Comparison of ENCODE assay signal across 17 mouse cellular contexts in the genomic region with DNA sequence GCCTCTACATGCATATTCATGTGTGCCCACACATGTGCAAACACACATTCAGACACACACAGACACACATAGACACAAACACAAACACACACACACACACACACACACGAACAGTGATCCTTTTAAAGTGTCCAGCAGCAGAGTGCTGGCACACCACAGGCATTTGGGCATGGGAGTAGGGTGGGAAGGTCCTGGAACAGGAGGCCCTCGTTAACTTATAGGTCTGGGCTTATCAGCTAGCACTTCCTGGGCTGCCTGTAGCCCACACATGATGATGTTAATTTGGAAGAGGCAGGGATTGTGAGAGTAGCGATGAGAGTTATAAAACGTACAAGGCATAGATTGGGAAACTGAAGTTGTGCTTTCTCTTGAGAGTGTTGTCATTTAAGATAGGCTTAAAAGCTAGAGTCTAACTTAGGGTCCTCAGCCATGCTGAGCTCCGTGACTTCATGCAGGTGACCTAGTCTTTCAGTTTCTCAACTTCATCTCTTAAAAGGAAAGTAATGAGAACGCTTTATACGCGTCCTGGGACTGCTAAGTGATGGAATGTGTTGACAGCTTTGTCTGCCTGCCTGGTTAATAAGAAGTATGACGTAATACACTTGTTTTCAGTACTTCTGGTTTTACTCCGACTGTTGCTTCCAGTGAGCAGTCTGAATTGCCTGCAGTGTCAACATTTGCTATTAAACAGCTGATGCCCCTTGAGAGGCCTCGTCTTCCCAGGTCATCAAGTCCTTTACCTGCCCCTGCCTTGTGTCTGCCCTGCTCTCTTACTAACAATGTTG. TPM values are rescaled to one million over a fixed set of nuclear protein-coding genes. Genes with fewer than 3 reads are reported as not detected.
A peak's percentile ranks its signal among the peaks of the same experiment; 100 is the strongest.
DNase-seq lines count a peak whose midpoint lies in the region; ATAC-seq and TF ChIP-seq lines count a peak whose summit lies in the region.
"Had no signal": no experiment of that assay in that cellular context is flagged by ENCODE, and none has a peak within 500 bp of the region (broad histone marks: within the 10 kb centered on the region; RNA-seq: fewer than 3 reads in every experiment).

No protein-coding gene starts in this region.

- H3K36me3 ChIP-seq in heart, embryonic 11.5 days (ENCODE audit: control insufficient read depth, insufficient read depth, low read length) = no peaks in the 10 kb centered on the region
- H3K36me3 ChIP-seq in heart, postnatal 0 days (replicated peaks; ENCODE audit: control insufficient read depth, insufficient read depth, low read length) = no peaks in the 10 kb centered on the region
- H3K36me3 ChIP-seq in hindbrain, embryonic 14.5 days (replicated peaks; ENCODE audit: control insufficient read depth, insufficient read depth) = no peaks in the 10 kb centered on the region
- no peaks in the 10 kb centered on the region for H3K36me3 ChIP-seq in kidney, adult 2 months (ENCODE audit: control insufficient read depth, insufficient read depth, low read length)

- H3K27ac ChIP-seq in heart, embryonic 11.5 days (ENCODE audit: low read depth, low read length) = peak overlapping the region; percentile 51
- H3K27ac ChIP-seq in bone marrow macrophage, adult 2 months (ENCODE audit: insufficient read depth, low read depth, low read length) = peak overlapping the region; percentile 87
- H3K27ac ChIP-seq in heart, postnatal 0 days (ENCODE audit: low read depth) = peak overlapping the region; percentile 60
- H3K27ac ChIP-seq in hindbrain, embryonic 14.5 days = no peak overlapping the region
- no peak overlapping the region for H3K27ac ChIP-seq in kidney, adult 2 months (ENCODE audit: insufficient read depth, low read depth, low read length)
- H3K27ac ChIP-seq: forebrain, embryonic 13.5 days; liver, embryonic 14.5 days had no signal

- no peaks in the 10 kb centered on the region for H3K27me3 ChIP-seq in heart, embryonic 11.5 days (ENCODE audit: control insufficient read depth, insufficient read depth, low read length)
- no peaks in the 10 kb centered on the region for H3K27me3 ChIP-seq in heart, postnatal 0 days (ENCODE audit: control insufficient read depth, insufficient read depth, low read length)
- H3K27me3 ChIP-seq in hindbrain, embryonic 14.5 days (ENCODE audit: control insufficient read depth, insufficient read depth, low read length) = no peaks in the 10 kb centered on the region
- H3K27me3 ChIP-seq in kidney, adult 2 months (replicated peaks; ENCODE audit: control insufficient read depth, insufficient read depth, low read length) = no peaks in the 10 kb centered on the region
- H3K27me3 ChIP-seq: forebrain, embryonic 13.5 days; Patski had no signal

- no peak for ATAC-seq in heart, embryonic 11.5 days (replicated peaks; ENCODE audit: insufficient number of reproducible peaks, low FRiP score, low TSS enrichment)
- peak; percentile 80 for ATAC-seq in heart, postnatal 0 days (ENCODE audit: insufficient read depth, low read depth)
- peak; percentile 42 for ATAC-seq in megakaryocyte progenitor cell, adult 5-6 weeks (replicated peaks; ENCODE audit: poor library complexity)
- ATAC-seq in hindbrain, embryonic 14.5 days (ENCODE audit: low FRiP score) = no peak
- ATAC-seq: forebrain, embryonic 13.5 days; intestine, postnatal 0 days; midbrain, embryonic 16.5 days had no signal

- no peak for TF ChIP-seq EP300 in heart, postnatal 0 days (IDR thresholded peaks at IDR 0.05; ENCODE audit: low read depth)

- WGBS in heart, embryonic 11.5 days (ENCODE audit: insufficient replicate concordance) = 26% methylated on average over 11 of the region's 11 CpGs
- WGBS in heart, postnatal 0 days = 22% methylated on average over 11 of the region's 11 CpGs
- 92% methylated on average over 11 of the region's 11 CpGs for WGBS in hindbrain, embryonic 14.5 days
- WGBS in kidney, adult 2 months = 73% methylated on average over 11 of the region's 11 CpGs

- H3K9me3 ChIP-seq in heart, embryonic 11.5 days (replicated peaks; ENCODE audit: control insufficient read depth, low read length) = no peaks in the 10 kb centered on the region
- no peaks in the 10 kb centered on the region for H3K9me3 ChIP-seq in heart, postnatal 0 days (replicated peaks; ENCODE audit: control insufficient read depth, low read length)
- H3K9me3 ChIP-seq in hindbrain, embryonic 14.5 days (ENCODE audit: control insufficient read depth, low read length) = no peaks in the 10 kb centered on the region
- H3K9me3 ChIP-seq: forebrain, embryonic 13.5 days had no signal

- no peak overlapping the region for H3K9ac ChIP-seq in heart, embryonic 11.5 days (ENCODE audit: low read depth, low read length)
- no peak overlapping the region for H3K9ac ChIP-seq in heart, postnatal 0 days (replicated peaks; ENCODE audit: low read depth, low read length)
- no peak overlapping the region for H3K9ac ChIP-seq in hindbrain, embryonic 14.5 days
- H3K9ac ChIP-seq: forebrain, embryonic 13.5 days; liver, embryonic 14.5 days had no signal

- DNase-seq in heart, postnatal 14 days = no peak
- DNase-seq in heart, postnatal 0 days (ENCODE audit: low spot score) = peak; percentile 76
- no peak for DNase-seq in spleen, adult 12 weeks (ENCODE audit: low spot score)
- DNase-seq in hindbrain, embryonic 14.5 days (ENCODE audit: low spot score) = no peak
- DNase-seq in kidney, adult 2 months = no peak
- DNase-seq: adrenal gland, postnatal 10 days; cerebellum, adult 11 months; right cerebral cortex, postnatal 14 days; thymus, postnatal 36 days had no signal

- no peak overlapping the region for H3K4me3 ChIP-seq in heart, embryonic 11.5 days (ENCODE audit: low read depth, low read length)
- no peak overlapping the region for H3K4me3 ChIP-seq in bone marrow macrophage, adult 2 months (ENCODE audit: insufficient read depth, low read length)
- H3K4me3 ChIP-seq in heart, postnatal 0 days (ENCODE audit: low read depth, low read length) = no peak overlapping the region
- H3K4me3 ChIP-seq in hindbrain, embryonic 14.5 days (replicated peaks; ENCODE audit: low read length) = no peak overlapping the region
- H3K4me3 ChIP-seq in kidney, adult 2 months (ENCODE audit: insufficient read depth, low read depth, low read length) = no peak overlapping the region
- H3K4me3 ChIP-seq: forebrain, embryonic 13.5 days had no signal

- intact Hi-C loops in heart, postnatal 14 days (cut with DNase I) = no loop called here

- TF ChIP-seq POLR2A in bone marrow macrophage, adult 2 months (IDR thresholded peaks at IDR 0.05; ENCODE audit: borderline replicate concordance, low read depth, low read length) = no peak
- no peak for TF ChIP-seq POLR2A in kidney, adult 2 months (IDR thresholded peaks at IDR 0.05; ENCODE audit: low read depth, low read length)

- no peak for TF ChIP-seq CTCF in bone marrow macrophage, adult 2 months (IDR thresholded peaks at IDR 0.05; ENCODE audit: low read depth, low read length)
- no peak for TF ChIP-seq CTCF in heart, postnatal 0 days (IDR thresholded peaks at IDR 0.05; ENCODE audit: low read depth)
- TF ChIP-seq CTCF in kidney, adult 2 months (conservative IDR thresholded peaks at IDR 0.05; ENCODE audit: insufficient read depth, insufficient read length, low read depth, low read length) = no peak

- H3K4me1 ChIP-seq in heart, embryonic 11.5 days (ENCODE audit: control insufficient read depth, insufficient read depth, low read length) = peaks cover 20% of the 10 kb centered on the region
- H3K4me1 ChIP-seq in bone marrow macrophage, adult 2 months (ENCODE audit: control insufficient read depth, insufficient read depth, low read length) = peaks cover 62% of the 10 kb centered on the region
- H3K4me1 ChIP-seq in heart, postnatal 0 days (ENCODE audit: control insufficient read depth, insufficient read depth) = peaks cover 13% of the 10 kb centered on the region
- no peaks in the 10 kb centered on the region for H3K4me1 ChIP-seq in hindbrain, embryonic 14.5 days (replicated peaks; ENCODE audit: control insufficient read depth, insufficient read depth, low read length)
- no peaks in the 10 kb centered on the region for H3K4me1 ChIP-seq in kidney, adult 2 months (ENCODE audit: control insufficient read depth, insufficient read depth, low read length)
- H3K4me1 ChIP-seq: forebrain, embryonic 13.5 days had no signal

- 0 out of 2 replicates have a peak overlapping the region, but pooled peaks have one; percentile 1 for H3K4me2 ChIP-seq in heart, embryonic 11.5 days
- peak overlapping the region; percentile 33; the same call in 1 of the 2 replicates for H3K4me2 ChIP-seq in heart, postnatal 0 days (ENCODE audit: low read depth, low read length)
- no peak overlapping the region for H3K4me2 ChIP-seq in hindbrain, embryonic 14.5 days (replicated peaks)
- H3K4me2 ChIP-seq: forebrain, embryonic 13.5 days had no signal

RNA-seq across cellular contexts. Expression of gene P2ry13, which starts 5.8 kb away (rescaled TPM):
- 0.49 and 0.66 TPM in 2 replicates for polyA plus RNA-seq in heart, embryonic 11.5 days (2014; fragmentation: Nextera tagmentation; extraction: Ambion mirVana)
- total RNA-seq in heart, postnatal 14 days (2021) = under 1 TPM; 0.37 to 0.74 TPM
- 18.7 and 21.0 TPM in 2 replicates for polyA plus RNA-seq in bone marrow macrophage, adult 2 months (2012; ENCODE audit: insufficient read depth, insufficient read length, missing spikeins)
- not detected in 2 replicates for total RNA-seq in heart, postnatal 0 days (2014; rRNA removed; ENCODE audit: low replicate concordance)
- 0.53 and 0.70 TPM in 2 replicates for polyA plus RNA-seq in heart, postnatal 0 days (2015; fragmentation: Nextera tagmentation; extraction: Ambion mirVana)
- total RNA-seq in megakaryocyte progenitor cell, adult 5-6 weeks (2015) = 0.95 and 1.6 TPM in 2 replicates
- total RNA-seq in megakaryocyte progenitor cell, adult 5-6 weeks (2017) = 0.78 and 0.83 TPM in 2 replicates
- polyA plus RNA-seq in hindbrain, embryonic 14.5 days (2014; fragmentation: Nextera tagmentation; extraction: Ambion mirVana) = 1.7 and 2.4 TPM in 2 replicates
- polyA plus RNA-seq in kidney, adult 2 months (2012; rRNA removed) = 0.29 and 1.3 TPM in 2 replicates
- polyA plus RNA-seq: Patski had no signal

RNA-seq across cellular contexts. Expression of gene Gpr87, which starts 10.0 kb away (rescaled TPM):
- not detected in 2 replicates for polyA plus RNA-seq in heart, embryonic 11.5 days (2014; fragmentation: Nextera tagmentation; extraction: Ambion mirVana)
- not detected for total RNA-seq in heart, postnatal 14 days (2021)
- polyA plus RNA-seq in bone marrow macrophage, adult 2 months (2012; ENCODE audit: insufficient read depth, insufficient read length, missing spikeins) = not detected in 2 replicates
- not detected in 2 replicates for total RNA-seq in heart, postnatal 0 days (2014; rRNA removed; ENCODE audit: low replicate concordance)
- not detected in 2 replicates for polyA plus RNA-seq in heart, postnatal 0 days (2015; fragmentation: Nextera tagmentation; extraction: Ambion mirVana)
- total RNA-seq in megakaryocyte progenitor cell, adult 5-6 weeks (2015) = not detected in 2 replicates
- not detected in 2 replicates for total RNA-seq in megakaryocyte progenitor cell, adult 5-6 weeks (2017)
- 0.13 TPM in 1 of 2 replicates, not detected in the other for polyA plus RNA-seq in hindbrain, embryonic 14.5 days (2014; fragmentation: Nextera tagmentation; extraction: Ambion mirVana)
- polyA plus RNA-seq in kidney, adult 2 months (2012; rRNA removed) = 0.16 TPM in 2 replicates
- total RNA-seq: adrenal gland, postnatal 10 days had no signal
- polyA plus RNA-seq: intestine, postnatal 0 days; liver, embryonic 14.5 days; midbrain, embryonic 16.5 days; Patski had no signal

RNA-seq across cellular contexts. Expression of gene P2ry14, which starts 51.5 kb away (rescaled TPM):
- polyA plus RNA-seq in heart, embryonic 11.5 days (2014; fragmentation: Nextera tagmentation; extraction: Ambion mirVana) = 1.4 and 2.9 TPM in 2 replicates
- 1 to 10 TPM; 6.1 to 7.2 TPM for total RNA-seq in heart, postnatal 14 days (2021)
- polyA plus RNA-seq in bone marrow macrophage, adult 2 months (2012; ENCODE audit: insufficient read depth, insufficient read length, missing spikeins) = 65.5 and 75.6 TPM in 2 replicates
- 0.81 and 3.7 TPM in 2 replicates for total RNA-seq in heart, postnatal 0 days (2014; rRNA removed; ENCODE audit: low replicate concordance)
- polyA plus RNA-seq in heart, postnatal 0 days (2015; fragmentation: Nextera tagmentation; extraction: Ambion mirVana) = 1.6 and 1.8 TPM in 2 replicates
- total RNA-seq in megakaryocyte progenitor cell, adult 5-6 weeks (2015) = 5.7 and 7.2 TPM in 2 replicates
- total RNA-seq in megakaryocyte progenitor cell, adult 5-6 weeks (2017) = 5.0 and 8.0 TPM in 2 replicates
- polyA plus RNA-seq in hindbrain, embryonic 14.5 days (2014; fragmentation: Nextera tagmentation; extraction: Ambion mirVana) = 4.0 and 4.4 TPM in 2 replicates
- 3.8 and 4.2 TPM in 2 replicates for polyA plus RNA-seq in kidney, adult 2 months (2012; rRNA removed)

RNA-seq across cellular contexts. Expression of gene P2ry12, which starts 57.8 kb away (rescaled TPM):
- 0.87 and 1.0 TPM in 2 replicates for polyA plus RNA-seq in heart, embryonic 11.5 days (2014; fragmentation: Nextera tagmentation; extraction: Ambion mirVana)
- 1 to 10 TPM; 1.4 to 2.2 TPM for total RNA-seq in heart, postnatal 14 days (2021)
- polyA plus RNA-seq in bone marrow macrophage, adult 2 months (2012; ENCODE audit: insufficient read depth, insufficient read length, missing spikeins) = 34.6 and 38.6 TPM in 2 replicates
- 1.4 TPM in 1 of 2 replicates, not detected in the other for total RNA-seq in heart, postnatal 0 days (2014; rRNA removed; ENCODE audit: low replicate concordance)
- 0.89 and 0.98 TPM in 2 replicates for polyA plus RNA-seq in heart, postnatal 0 days (2015; fragmentation: Nextera tagmentation; extraction: Ambion mirVana)
- 0.32 TPM in 1 of 2 replicates, not detected in the other for total RNA-seq in megakaryocyte progenitor cell, adult 5-6 weeks (2015)
- 0.17 TPM in 1 of 2 replicates, not detected in the other for total RNA-seq in megakaryocyte progenitor cell, adult 5-6 weeks (2017)
- 10.0 and 10.1 TPM in 2 replicates for polyA plus RNA-seq in hindbrain, embryonic 14.5 days (2014; fragmentation: Nextera tagmentation; extraction: Ambion mirVana)
- 0.75 and 1.5 TPM in 2 replicates for polyA plus RNA-seq in kidney, adult 2 months (2012; rRNA removed)
- polyA plus RNA-seq: Patski had no signal

Comparison
In these comparisons a context has a peak if more than half of its experiments do, and no peak if none do; other contexts are left out.
1. ATAC-seq: peak in heart, postnatal 0 days (single experiment) and megakaryocyte progenitor cell, adult 5-6 weeks (single experiment); none in heart, embryonic 11.5 days (single experiment) and hindbrain, embryonic 14.5 days (single experiment).
2. H3K27ac ChIP-seq: peak in heart, embryonic 11.5 days (single experiment), bone marrow macrophage, adult 2 months (single experiment) and heart, postnatal 0 days (single experiment); none in hindbrain, embryonic 14.5 days (single experiment) and kidney, adult 2 months (single experiment).
3. RNA of gene P2ry14, which starts 51.5 kb away (polyA plus RNA-seq): 65.5 to 75.6 TPM in bone marrow macrophage, adult 2 months; 4.0 to 4.4 TPM in hindbrain, embryonic 14.5 days, 3.8 to 4.2 TPM in kidney, adult 2 months, 1.4 to 2.9 TPM in heart, embryonic 11.5 days and 1.6 to 1.8 TPM in heart, postnatal 0 days; every median in the first group is over 10 times any median in the second.